Mouse (Mus musculus): ENCODE results near the gene Hp1bp3.

DNA sequence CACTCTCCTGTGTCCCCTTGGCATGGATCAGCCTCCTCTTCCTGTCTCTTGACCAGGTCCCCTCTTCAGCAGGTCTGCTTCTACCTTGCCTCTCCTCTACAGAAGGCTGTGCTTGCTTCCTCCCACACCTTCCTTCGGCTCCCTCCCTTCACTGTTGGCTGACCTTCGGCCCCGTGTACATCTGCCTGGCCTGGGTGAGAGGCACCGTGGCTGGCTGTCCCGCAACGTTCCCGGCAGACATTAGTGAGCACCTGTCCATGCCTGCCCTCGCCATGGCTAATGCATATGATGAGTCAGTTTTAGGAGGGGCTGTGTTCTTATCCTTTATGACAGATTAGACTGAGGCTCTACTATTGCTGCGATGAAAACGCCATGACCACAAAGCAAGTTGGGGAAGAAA, 51.8 kb downstream of the Hp1bp3 start:
- TF ChIP-seq EP300 (IDR thresholded peaks at IDR 0.05; ENCODE audit: low read depth) = no peak
- no peak for TF ChIP-seq CTCF (IDR thresholded peaks at IDR 0.05; ENCODE audit: low read depth)
